Mouse (Mus musculus): ENCODE results near the gene Tasp1. TPM values are rescaled to one million over a fixed set of nuclear protein-coding genes. Genes with fewer than 3 reads are reported as not detected.
"Not testable (repeated sequence)": the region's sequence is repeated elsewhere in the genome, so short reads cannot be mapped to it uniquely, and the experiment has no call there.

Tasp1 gene
- polyA plus RNA-seq, 1 experiment = not detected

DNA sequence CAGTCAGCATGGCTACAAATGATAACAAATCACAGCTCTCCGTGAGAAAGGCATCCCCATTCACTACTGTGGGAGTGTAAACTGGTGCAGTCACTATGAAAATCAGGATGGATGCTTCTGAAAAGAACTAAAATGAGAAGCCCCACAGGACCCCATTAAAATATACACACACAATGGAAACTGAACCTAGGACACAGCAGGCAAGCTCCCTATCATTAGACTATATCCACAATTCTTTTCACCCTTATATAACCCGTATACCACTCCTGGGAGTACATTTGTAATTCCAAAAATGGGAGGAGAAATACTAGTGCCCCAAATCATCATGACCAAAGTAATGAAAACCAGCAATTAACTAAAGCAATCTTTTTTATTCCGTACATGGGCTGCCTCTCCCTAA, 190.7 kb downstream of the Tasp1 start:
- H3K4me1 ChIP-seq (ENCODE audit: control insufficient read depth, insufficient read depth, low read length) = no peaks in the 10 kb centered on the region
- 53% methylated on average over 3 of the region's 3 CpGs for WGBS
- H3K4me3 ChIP-seq (ENCODE audit: insufficient read depth, low read depth, low read length) = no peak overlapping the region
- TF ChIP-seq CTCF (IDR thresholded peaks at IDR 0.05; ENCODE audit: insufficient read depth, low read depth, low read length) = no peak
- no peak for TF ChIP-seq POLR2A (IDR thresholded peaks at IDR 0.05; ENCODE audit: insufficient read depth, low read depth, low read length)
- H3K27ac ChIP-seq (ENCODE audit: insufficient read depth, low read depth, low read length) = no peak overlapping the region

DNA sequence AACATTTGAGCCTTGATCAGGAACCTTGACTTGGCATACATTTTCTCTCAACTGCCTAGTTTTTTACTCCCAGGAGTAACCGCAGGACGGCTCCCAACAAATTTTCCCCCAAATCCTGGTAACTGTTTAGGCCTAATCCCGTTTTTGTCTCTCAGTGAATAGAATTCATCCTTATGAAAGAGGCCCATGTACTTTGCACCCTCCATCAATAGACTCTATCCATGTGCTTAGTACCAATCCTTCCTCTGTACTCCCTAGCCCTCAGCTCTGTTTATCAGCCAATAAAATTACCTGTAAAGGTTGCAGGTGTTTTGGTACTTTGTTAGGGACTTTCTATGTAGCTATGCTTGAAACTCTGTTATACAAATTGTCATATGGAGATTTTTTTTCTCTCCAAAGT, 192.4 kb downstream of the Tasp1 start:
- Histone ChIP-seq H3K4me3 (ENCODE audit: insufficient read depth, low read depth, low read length) (no peak overlapping the region), H3K4me1 (ENCODE audit: control insufficient read depth, insufficient read depth, low read length) (no peaks in the 10 kb centered on the region), H3K27ac (ENCODE audit: insufficient read depth, low read depth, low read length) (no peak overlapping the region)
- TF ChIP-seq CTCF (IDR thresholded peaks at IDR 0.05; ENCODE audit: insufficient read depth, low read depth, low read length) (no peak), POLR2A (IDR thresholded peaks at IDR 0.05; ENCODE audit: insufficient read depth, low read depth, low read length) (no peak)
- 46% methylated on average over 3 of the region's 3 CpGs for WGBS

DNA sequence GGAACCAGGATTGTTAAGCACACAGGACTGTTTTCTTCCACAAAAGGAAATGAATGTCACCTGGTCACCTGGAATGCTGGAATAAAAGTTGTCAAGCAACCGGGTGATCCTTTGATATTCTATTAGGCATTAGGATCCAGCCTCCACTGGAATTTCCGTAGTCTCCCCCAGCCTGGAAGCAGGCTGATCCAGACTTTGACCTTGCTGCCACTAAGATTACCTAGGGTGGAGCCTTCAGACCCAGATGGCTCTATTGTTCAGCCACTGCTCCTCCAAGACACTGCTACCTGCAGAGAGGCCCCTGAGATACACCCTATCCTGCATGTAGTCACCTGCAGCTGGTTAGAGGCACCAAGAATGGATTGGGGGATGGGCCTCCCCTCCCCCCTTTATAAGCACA, 192.8 kb downstream of the Tasp1 start:
- no peak overlapping the region for H3K27ac ChIP-seq (ENCODE audit: insufficient read depth, low read depth, low read length)
- TF ChIP-seq POLR2A (IDR thresholded peaks at IDR 0.05; ENCODE audit: insufficient read depth, low read depth, low read length) (no peak), CTCF (IDR thresholded peaks at IDR 0.05; ENCODE audit: insufficient read depth, low read depth, low read length) (no peak)
- no peaks in the 10 kb centered on the region for H3K4me1 ChIP-seq (ENCODE audit: control insufficient read depth, insufficient read depth, low read length)
- no peak overlapping the region for H3K4me3 ChIP-seq (ENCODE audit: insufficient read depth, low read depth, low read length)
- 67% methylated on average over 2 of the region's 2 CpGs for WGBS

DNA sequence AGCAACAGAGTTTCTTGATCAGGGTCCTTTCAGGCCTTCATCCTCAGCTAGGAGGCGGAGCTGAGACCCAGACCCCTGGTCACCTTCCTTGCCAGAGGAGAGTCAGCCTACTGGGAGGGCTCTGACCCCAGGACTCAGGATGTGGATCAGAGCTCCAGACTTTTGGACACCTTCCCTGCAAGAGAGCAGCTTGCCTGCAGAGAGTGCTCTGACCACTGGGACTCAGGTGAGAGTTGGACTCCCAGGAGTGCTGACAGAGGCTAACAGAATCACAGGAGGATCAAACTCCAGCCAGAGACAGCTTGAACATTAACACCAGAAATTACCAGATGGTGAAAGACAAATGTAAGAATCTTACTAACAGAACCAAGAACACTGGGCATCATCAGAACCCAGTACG, 197.5 kb downstream of the Tasp1 start:
- WGBS = 98% methylated on average over 2 of the region's 2 CpGs
- H3K4me1 ChIP-seq (ENCODE audit: control insufficient read depth, insufficient read depth, low read length); H3K4me3 ChIP-seq (ENCODE audit: insufficient read depth, low read depth, low read length); H3K27ac ChIP-seq (ENCODE audit: insufficient read depth, low read depth, low read length): not testable (repeated sequence)

DNA sequence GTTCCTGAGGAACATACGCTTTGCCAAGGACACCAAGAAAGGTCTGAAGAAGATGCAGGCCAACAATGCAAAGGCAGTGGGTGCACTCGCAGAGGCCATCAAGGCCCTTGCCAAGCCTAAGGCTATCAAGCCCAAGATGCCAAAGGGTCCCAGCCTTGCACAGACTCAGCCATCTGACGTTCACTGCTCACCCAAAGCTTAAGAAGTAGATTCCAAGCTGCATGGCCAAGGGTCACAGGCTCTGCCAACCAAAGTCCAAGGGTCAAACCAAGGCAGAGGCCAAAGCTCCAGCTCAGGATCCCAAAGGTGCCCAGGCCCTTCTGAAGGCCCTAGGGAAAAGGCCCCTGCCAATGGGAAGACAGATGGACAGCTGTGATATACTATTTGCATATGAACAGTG, 203.2 kb downstream of the Tasp1 start:
- 87% methylated on average over 3 of the region's 3 CpGs for WGBS
- H3K4me3 ChIP-seq (ENCODE audit: insufficient read depth, low read depth, low read length); H3K4me1 ChIP-seq (ENCODE audit: control insufficient read depth, insufficient read depth, low read length); H3K27ac ChIP-seq (ENCODE audit: insufficient read depth, low read depth, low read length): not testable (repeated sequence)

DNA sequence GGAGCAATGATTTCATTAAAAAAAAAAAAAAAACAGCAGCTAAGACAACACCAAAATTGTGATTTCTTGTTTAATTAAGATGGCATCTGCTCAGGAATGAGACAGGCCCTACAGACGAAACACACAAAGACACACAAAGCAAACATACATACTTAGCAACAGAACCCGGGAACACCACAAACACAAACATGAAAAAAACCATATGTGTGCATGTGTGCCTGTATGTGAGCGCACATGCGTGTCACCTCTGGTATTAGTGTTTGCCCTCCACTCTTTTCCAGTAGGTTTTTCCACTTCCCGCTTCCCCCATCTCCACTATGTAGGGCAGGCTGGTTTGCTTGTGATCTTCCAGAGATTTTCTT, 206.5 kb downstream of the Tasp1 start:
- H3K27ac ChIP-seq (ENCODE audit: insufficient read depth, low read depth, low read length) = no peak overlapping the region
- TF ChIP-seq POLR2A (IDR thresholded peaks at IDR 0.05; ENCODE audit: insufficient read depth, low read depth, low read length) = no peak
- no peak for TF ChIP-seq CTCF (IDR thresholded peaks at IDR 0.05; ENCODE audit: insufficient read depth, low read depth, low read length)
- 98% methylated on average over 5 of the region's 5 CpGs for WGBS
- no peaks in the 10 kb centered on the region for H3K4me1 ChIP-seq (ENCODE audit: control insufficient read depth, insufficient read depth, low read length)
- H3K4me3 ChIP-seq (ENCODE audit: insufficient read depth, low read depth, low read length) = no peak overlapping the region

DNA sequence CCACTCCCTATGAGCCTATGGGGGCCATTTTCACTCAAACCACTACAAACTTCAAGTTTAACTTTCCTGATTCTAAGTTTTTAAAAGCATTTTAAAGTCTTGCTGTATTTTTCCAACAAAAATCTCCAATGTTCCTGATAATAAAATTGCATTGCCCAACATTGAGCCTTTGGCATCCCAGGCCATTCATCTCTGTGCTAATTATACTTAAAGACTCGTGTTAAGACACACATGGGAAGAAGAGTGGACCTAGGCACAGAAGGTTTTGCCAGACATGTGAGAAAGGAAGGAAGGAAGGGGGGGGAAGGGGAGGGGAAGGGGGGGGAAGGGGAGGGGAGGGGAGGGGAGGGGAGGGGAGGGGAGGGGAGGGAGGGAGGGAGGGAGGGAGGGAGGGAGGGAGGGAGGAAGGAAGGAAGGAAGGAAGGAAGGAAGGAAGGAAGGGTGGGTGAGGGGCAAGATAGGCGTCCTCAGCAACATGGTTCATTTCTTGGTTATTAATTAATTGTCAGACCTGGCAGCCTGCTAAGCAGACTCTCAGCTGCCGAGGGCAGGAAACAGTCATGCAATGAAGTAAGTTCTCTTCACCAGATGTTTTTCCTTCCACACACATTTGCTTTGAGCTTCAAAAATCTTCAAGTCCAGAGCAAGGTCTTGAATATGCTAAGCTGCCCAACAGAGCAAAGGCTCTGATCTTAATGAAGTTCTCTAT, 207.0 kb downstream of the Tasp1 start:
- Histone ChIP-seq H3K27ac (ENCODE audit: insufficient read depth, low read depth, low read length) (no peak overlapping the region), H3K4me1 (ENCODE audit: control insufficient read depth, insufficient read depth, low read length) (no peaks in the 10 kb centered on the region), H3K4me3 (ENCODE audit: insufficient read depth, low read depth, low read length) (no peak overlapping the region)
- TF ChIP-seq POLR2A (IDR thresholded peaks at IDR 0.05; ENCODE audit: insufficient read depth, low read depth, low read length) = no peak
- TF ChIP-seq CTCF (IDR thresholded peaks at IDR 0.05; ENCODE audit: insufficient read depth, low read depth, low read length) = no peak
- WGBS = 55% methylated on average over 3 of the region's 3 CpGs

DNA sequence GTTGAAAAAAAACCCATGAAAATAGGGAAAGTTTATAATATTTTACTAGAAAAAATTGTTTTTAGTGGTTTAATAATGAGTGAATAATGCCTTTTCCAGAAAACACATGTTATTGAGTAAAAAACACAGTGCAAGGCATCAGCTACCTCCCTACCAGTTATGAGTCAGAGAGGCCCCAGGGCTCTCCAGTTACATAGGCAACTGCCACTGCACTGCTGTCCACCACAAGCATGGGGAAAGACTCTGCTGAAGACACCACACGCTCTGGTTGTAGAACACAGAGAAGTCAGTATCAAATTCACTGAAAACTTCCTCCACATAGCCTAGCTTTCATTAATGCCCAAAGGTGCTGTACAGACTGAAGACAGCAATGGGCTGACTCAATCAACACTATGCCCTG, 217.0 kb downstream of the Tasp1 start:
- H3K4me3 ChIP-seq (ENCODE audit: insufficient read depth, low read depth, low read length) = no peak overlapping the region
- H3K4me1 ChIP-seq (ENCODE audit: control insufficient read depth, insufficient read depth, low read length) = no peaks in the 10 kb centered on the region
- WGBS = 89% methylated on average over 1 of the region's 1 CpGs
- H3K27ac ChIP-seq (ENCODE audit: insufficient read depth, low read depth, low read length) = no peak overlapping the region
- TF ChIP-seq POLR2A (IDR thresholded peaks at IDR 0.05; ENCODE audit: insufficient read depth, low read depth, low read length) = no peak
- no peak for TF ChIP-seq CTCF (IDR thresholded peaks at IDR 0.05; ENCODE audit: insufficient read depth, low read depth, low read length)

DNA sequence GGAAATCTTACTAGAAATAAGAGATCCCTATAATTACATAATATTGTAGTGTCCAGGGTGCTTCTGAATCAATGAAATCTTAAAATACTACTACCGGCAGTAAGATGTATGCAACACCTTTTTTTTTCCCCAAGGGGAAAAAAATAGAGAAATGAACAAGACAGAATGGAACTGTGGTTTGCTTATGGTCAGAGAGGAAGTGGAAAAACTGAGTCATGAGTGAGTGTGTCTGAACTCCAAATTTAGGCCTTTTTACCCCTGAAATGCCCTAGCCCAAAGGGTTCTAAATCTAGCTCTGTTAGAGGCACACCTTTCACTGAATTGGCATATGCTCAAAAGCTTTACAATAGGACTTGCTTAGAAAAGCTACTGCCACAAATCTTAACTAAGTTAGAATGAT, 225.2 kb downstream of the Tasp1 start:
- H3K27ac ChIP-seq (ENCODE audit: insufficient read depth, low read depth, low read length) = no peak overlapping the region
- H3K4me3 ChIP-seq (ENCODE audit: insufficient read depth, low read depth, low read length) = no peak overlapping the region
- TF ChIP-seq POLR2A (IDR thresholded peaks at IDR 0.05; ENCODE audit: insufficient read depth, low read depth, low read length) (no peak), CTCF (IDR thresholded peaks at IDR 0.05; ENCODE audit: insufficient read depth, low read depth, low read length) (no peak)
- no peaks in the 10 kb centered on the region for H3K4me1 ChIP-seq (ENCODE audit: control insufficient read depth, insufficient read depth, low read length)
- WGBS = 70% methylated on average over 1 of the region's 1 CpGs

DNA sequence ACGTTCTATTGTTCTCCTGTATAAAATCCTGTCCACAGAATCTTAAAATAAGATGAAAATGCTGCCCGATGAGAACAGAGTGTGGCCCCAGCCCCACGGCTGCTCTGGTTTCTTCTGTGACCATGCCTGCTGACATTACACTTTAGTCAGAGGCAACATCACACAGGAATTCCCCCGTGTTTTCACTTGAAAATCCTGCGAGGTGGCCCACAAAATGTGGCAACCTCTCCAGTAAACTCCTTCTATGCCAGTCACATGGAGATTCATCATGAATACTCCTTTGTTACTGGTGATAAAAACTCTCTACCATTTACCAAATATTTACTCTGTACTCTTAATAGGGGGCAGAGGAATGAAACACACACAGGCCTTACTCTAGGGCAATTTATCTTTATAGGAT, 225.7 kb downstream of the Tasp1 start:
- TF ChIP-seq POLR2A (IDR thresholded peaks at IDR 0.05; ENCODE audit: insufficient read depth, low read depth, low read length) (no peak), CTCF (IDR thresholded peaks at IDR 0.05; ENCODE audit: insufficient read depth, low read depth, low read length) (no peak)
- Histone ChIP-seq H3K4me3 (ENCODE audit: insufficient read depth, low read depth, low read length) (no peak overlapping the region), H3K27ac (ENCODE audit: insufficient read depth, low read depth, low read length) (no peak overlapping the region), H3K4me1 (ENCODE audit: control insufficient read depth, insufficient read depth, low read length) (no peaks in the 10 kb centered on the region)
- WGBS = 73% methylated on average over 5 of the region's 5 CpGs

All from olfactory bulb, adult 2 months (tissue).